Mouse (Mus musculus): Measurements from ENCODE around the gene Piwil1. TPM values are rescaled to one million over a fixed set of nuclear protein-coding genes. Genes with fewer than 3 reads are reported as not detected.

Piwil1 gene
- not detected in 2 replicates for polyA plus RNA-seq (2015; fragmentation: Nextera tagmentation; extraction: Ambion mirVana)

DNA sequence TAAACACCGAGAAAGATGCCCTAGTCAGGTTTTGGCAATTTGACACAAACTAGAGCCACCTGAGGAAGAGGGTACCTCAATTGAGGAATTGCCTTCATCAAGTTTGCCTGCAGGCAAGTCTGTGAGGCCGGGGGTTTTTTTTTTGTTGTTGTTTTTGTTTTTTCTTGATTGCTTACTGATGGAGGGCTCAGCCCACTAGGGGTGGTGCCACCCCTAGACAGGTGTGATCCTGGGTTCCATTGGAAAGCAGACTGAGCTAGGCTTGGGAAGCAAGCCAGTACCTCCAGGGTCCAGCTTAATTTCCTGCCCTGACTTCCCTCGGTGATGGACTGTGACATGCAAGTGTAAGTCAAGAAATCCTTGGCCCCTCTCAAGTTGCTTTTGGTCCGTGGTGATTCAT, at the start of gene Piwil1:
TSS of gene Piwil1 (plus strand) at position 301 of the 400 bp plus-strand sequence.
- H3K4me1 ChIP-seq (ENCODE audit: control insufficient read depth, insufficient read depth, low read length) = no peaks in the 10 kb centered on the region
- no peak for ATAC-seq
- no peaks in the 10 kb centered on the region for H3K36me3 ChIP-seq (ENCODE audit: control insufficient read depth, insufficient read depth, low read length)
- no peak within 1 kb of the TSS for H3K27ac ChIP-seq (ENCODE audit: low read length)
- 83% methylated on average over 4 of the region's 4 CpGs for WGBS
- H3K4me3 ChIP-seq (ENCODE audit: low read length) = no peak within 1 kb of the TSS
- H3K4me2 ChIP-seq (ENCODE audit: low read depth, low read length) = no peak within 1 kb of the TSS
- H3K9me3 ChIP-seq (ENCODE audit: control insufficient read depth, low read length) = no peaks in the 10 kb centered on the region
- no peaks in the 10 kb centered on the region for H3K27me3 ChIP-seq (replicated peaks; ENCODE audit: control insufficient read depth, insufficient read depth, low read length)
- H3K9ac ChIP-seq (ENCODE audit: low read depth, low read length) = no peak within 1 kb of the TSS

DNA sequence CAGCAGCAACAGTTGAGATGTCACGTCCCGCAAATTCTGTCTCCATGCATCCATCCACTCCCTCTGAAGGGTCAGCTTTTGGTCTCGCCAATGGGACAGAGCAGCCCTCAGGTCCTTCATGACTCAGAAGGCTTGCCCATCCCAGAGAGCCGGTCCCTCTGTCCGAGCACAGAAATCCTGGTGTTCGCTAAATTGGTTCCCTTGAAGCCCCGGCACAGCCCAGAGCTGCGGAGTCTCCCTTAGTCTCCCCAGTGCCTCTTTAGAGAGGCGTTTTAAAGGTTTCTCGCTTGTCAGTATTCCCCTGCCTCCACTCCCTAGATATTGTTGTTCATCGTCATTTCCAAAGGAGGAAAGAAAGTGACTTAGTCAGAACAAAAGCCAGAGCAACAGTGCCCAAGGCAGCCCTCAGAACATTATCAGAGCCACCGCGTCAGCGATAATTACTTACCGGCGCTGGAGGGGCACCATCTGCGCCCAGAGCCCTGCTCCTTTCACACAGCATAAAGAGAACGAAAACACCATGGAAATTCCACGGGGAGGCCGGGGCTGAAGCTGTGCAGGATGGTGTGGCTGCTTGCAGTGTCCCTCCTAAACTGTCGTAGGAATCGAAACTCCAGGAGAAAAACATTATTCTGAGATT, 45.7 kb upstream of the Piwil1 start:
- Histone ChIP-seq H3K36me3 (ENCODE audit: control insufficient read depth, insufficient read depth, low read length) (no peaks in the 10 kb centered on the region), H3K27ac (ENCODE audit: low read length) (no peak overlapping the region), H3K4me1 (ENCODE audit: control insufficient read depth, insufficient read depth, low read length) (no peaks in the 10 kb centered on the region), H3K27me3 (replicated peaks; ENCODE audit: control insufficient read depth, insufficient read depth, low read length) (no peaks in the 10 kb centered on the region), H3K9ac (ENCODE audit: low read depth, low read length) (no peak overlapping the region), H3K9me3 (ENCODE audit: control insufficient read depth, low read length) (no peaks in the 10 kb centered on the region), H3K4me2 (ENCODE audit: low read depth, low read length) (no peak overlapping the region), H3K4me3 (ENCODE audit: low read length) (no peak overlapping the region)
- no peak for ATAC-seq
- WGBS = 58% methylated on average over 22 of the region's 22 CpGs

DNA sequence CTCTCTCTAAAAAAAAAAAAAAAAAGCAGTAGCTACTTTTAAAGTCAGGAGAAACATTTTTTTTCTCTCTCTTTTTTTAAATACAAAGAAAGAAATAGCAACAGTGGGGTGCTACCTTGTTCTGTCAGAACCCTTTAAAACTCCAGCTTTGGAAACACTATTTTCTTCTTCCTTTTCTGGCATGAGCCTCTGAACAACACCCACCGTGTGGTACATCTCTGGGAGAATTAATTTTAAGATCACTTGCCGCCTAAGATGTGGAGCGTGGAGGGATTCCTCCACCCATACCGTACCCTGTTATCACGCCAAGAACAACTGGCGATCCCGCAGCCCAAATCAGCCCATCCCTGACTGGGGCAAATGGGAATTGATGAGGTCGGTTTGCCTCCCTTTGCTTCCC, 42.2 kb upstream of the Piwil1 start:
- no peak overlapping the region for H3K9ac ChIP-seq (ENCODE audit: low read depth, low read length)
- H3K4me3 ChIP-seq (ENCODE audit: low read length) = no peak overlapping the region
- ATAC-seq = no peak
- WGBS = 67% methylated on average over 8 of the region's 8 CpGs
- H3K27ac ChIP-seq (ENCODE audit: low read length) = no peak overlapping the region
- H3K36me3 ChIP-seq (ENCODE audit: control insufficient read depth, insufficient read depth, low read length) = no peaks in the 10 kb centered on the region
- H3K4me2 ChIP-seq (ENCODE audit: low read depth, low read length) = no peak overlapping the region
- H3K9me3 ChIP-seq (ENCODE audit: control insufficient read depth, low read length) = no peaks in the 10 kb centered on the region
- no peaks in the 10 kb centered on the region for H3K4me1 ChIP-seq (ENCODE audit: control insufficient read depth, insufficient read depth, low read length)
- no peaks in the 10 kb centered on the region for H3K27me3 ChIP-seq (replicated peaks; ENCODE audit: control insufficient read depth, insufficient read depth, low read length)

DNA sequence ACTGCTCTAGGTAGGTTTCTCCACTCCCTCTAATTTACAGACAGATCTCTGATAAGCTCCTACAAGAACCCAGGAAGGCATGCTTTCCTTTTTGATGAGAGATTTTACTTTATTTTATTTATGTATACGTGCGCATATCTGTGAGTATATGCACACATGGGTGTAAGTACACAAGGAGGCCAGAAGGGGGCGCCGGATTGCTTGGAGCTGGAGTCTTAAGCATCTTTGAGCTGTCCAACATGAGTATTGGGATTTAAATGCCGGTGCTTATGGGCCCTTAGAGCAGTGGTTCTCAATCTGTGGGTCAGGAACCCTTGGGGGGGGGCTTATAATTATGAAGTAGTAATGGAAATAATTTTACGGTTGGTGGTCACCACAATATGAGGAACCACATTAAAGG, 39.4 kb upstream of the Piwil1 start:
- H3K4me1 ChIP-seq (ENCODE audit: control insufficient read depth, insufficient read depth, low read length) = no peaks in the 10 kb centered on the region
- no peaks in the 10 kb centered on the region for H3K9me3 ChIP-seq (ENCODE audit: control insufficient read depth, low read length)
- H3K27ac ChIP-seq (ENCODE audit: low read length) = no peak overlapping the region
- H3K9ac ChIP-seq (ENCODE audit: low read depth, low read length) = no peak overlapping the region
- H3K4me3 ChIP-seq (ENCODE audit: low read length) = no peak overlapping the region
- no peaks in the 10 kb centered on the region for H3K36me3 ChIP-seq (ENCODE audit: control insufficient read depth, insufficient read depth, low read length)
- no peak for ATAC-seq
- H3K4me2 ChIP-seq (ENCODE audit: low read depth, low read length) = no peak overlapping the region
- H3K27me3 ChIP-seq (replicated peaks; ENCODE audit: control insufficient read depth, insufficient read depth, low read length) = no peaks in the 10 kb centered on the region
- 96% methylated on average over 6 of the region's 6 CpGs for WGBS

DNA sequence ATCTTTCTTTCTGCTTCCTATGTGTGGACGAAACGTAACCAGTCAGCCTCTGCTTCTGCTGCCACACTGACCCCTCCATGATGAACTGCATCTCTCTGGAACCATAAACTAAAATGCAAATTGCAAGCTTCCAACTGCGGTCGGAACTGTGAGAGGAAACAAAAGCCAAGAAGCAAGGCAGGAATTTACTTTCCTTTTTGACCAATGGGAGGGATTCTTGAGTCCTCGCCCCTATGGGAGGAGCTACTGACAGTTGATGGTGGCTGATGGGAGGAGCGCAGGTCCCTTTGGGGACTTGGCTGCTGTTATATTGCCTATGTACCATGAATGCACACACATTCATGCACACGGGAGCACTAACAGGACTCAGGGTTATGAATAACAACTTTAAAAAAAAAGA, 38.3 kb upstream of the Piwil1 start:
- H3K4me2 ChIP-seq (ENCODE audit: low read depth, low read length) = no peak overlapping the region
- no peaks in the 10 kb centered on the region for H3K4me1 ChIP-seq (ENCODE audit: control insufficient read depth, insufficient read depth, low read length)
- H3K27ac ChIP-seq (ENCODE audit: low read length) = no peak overlapping the region
- 67% methylated on average over 7 of the region's 7 CpGs for WGBS
- no peaks in the 10 kb centered on the region for H3K27me3 ChIP-seq (replicated peaks; ENCODE audit: control insufficient read depth, insufficient read depth, low read length)
- ATAC-seq = no peak
- H3K9ac ChIP-seq (ENCODE audit: low read depth, low read length) = no peak overlapping the region
- no peaks in the 10 kb centered on the region for H3K9me3 ChIP-seq (ENCODE audit: control insufficient read depth, low read length)
- H3K4me3 ChIP-seq (ENCODE audit: low read length) = no peak overlapping the region
- no peaks in the 10 kb centered on the region for H3K36me3 ChIP-seq (ENCODE audit: control insufficient read depth, insufficient read depth, low read length)

DNA sequence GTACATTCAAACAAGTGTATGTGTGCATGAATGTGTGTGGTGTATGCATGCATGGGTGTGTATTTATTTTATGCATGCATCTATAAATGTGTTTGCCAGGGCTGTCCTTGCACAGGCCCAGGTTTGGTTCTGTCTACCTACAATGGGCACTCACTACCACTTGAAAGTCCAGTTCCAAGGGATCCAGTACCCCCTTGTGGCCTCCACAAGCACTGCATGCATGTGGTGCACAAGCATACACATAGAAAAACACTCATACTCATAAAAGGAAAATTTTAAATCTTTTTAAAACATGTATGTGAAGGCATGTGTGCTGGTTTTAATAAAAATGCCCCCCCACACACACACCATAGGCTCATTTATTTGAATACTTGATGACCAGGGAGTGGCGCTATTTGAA, 37.3 kb upstream of the Piwil1 start:
- Histone ChIP-seq H3K4me2 (ENCODE audit: low read depth, low read length) (no peak overlapping the region), H3K36me3 (ENCODE audit: control insufficient read depth, insufficient read depth, low read length) (no peaks in the 10 kb centered on the region), H3K9ac (ENCODE audit: low read depth, low read length) (no peak overlapping the region), H3K27me3 (replicated peaks; ENCODE audit: control insufficient read depth, insufficient read depth, low read length) (no peaks in the 10 kb centered on the region), H3K4me3 (ENCODE audit: low read length) (no peak overlapping the region), H3K4me1 (ENCODE audit: control insufficient read depth, insufficient read depth, low read length) (no peaks in the 10 kb centered on the region), H3K27ac (ENCODE audit: low read length) (no peak overlapping the region), H3K9me3 (ENCODE audit: control insufficient read depth, low read length) (no peaks in the 10 kb centered on the region)
- ATAC-seq = no peak
- WGBS = 85% methylated on average over 1 of the region's 1 CpGs

DNA sequence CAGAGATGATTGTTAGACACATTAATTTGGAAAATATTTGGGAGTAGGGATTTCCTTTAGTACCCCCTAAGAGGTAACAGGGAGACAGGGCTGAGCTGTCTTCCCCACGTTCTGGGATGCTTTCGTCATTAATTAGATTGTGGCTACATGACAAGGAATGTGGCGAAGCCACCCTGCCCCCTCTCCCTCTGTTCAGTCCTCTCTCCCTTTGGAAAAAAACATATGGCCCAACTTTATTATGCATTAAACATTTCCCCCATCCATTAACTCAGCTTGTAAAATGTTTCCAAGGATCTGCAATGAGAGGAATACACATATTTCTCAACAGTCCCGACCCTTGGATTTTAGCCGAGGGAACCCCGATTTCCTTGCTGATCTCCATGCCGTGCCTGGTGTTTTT, 35.0 kb upstream of the Piwil1 start:
- H3K27me3 ChIP-seq (replicated peaks; ENCODE audit: control insufficient read depth, insufficient read depth, low read length) = no peaks in the 10 kb centered on the region
- H3K9ac ChIP-seq (ENCODE audit: low read depth, low read length) = no peak overlapping the region
- 49% methylated on average over 7 of the region's 7 CpGs for WGBS
- no peaks in the 10 kb centered on the region for H3K36me3 ChIP-seq (ENCODE audit: control insufficient read depth, insufficient read depth, low read length)
- H3K27ac ChIP-seq (ENCODE audit: low read length) = no peak overlapping the region
- H3K9me3 ChIP-seq (ENCODE audit: control insufficient read depth, low read length) = no peaks in the 10 kb centered on the region
- H3K4me1 ChIP-seq (ENCODE audit: control insufficient read depth, insufficient read depth, low read length) = no peaks in the 10 kb centered on the region
- H3K4me3 ChIP-seq (ENCODE audit: low read length) = no peak overlapping the region
- ATAC-seq = no peak
- 0 out of 2 replicates have a peak overlapping the region, but pooled peaks have one; percentile 1 for H3K4me2 ChIP-seq (ENCODE audit: low read depth, low read length)

DNA sequence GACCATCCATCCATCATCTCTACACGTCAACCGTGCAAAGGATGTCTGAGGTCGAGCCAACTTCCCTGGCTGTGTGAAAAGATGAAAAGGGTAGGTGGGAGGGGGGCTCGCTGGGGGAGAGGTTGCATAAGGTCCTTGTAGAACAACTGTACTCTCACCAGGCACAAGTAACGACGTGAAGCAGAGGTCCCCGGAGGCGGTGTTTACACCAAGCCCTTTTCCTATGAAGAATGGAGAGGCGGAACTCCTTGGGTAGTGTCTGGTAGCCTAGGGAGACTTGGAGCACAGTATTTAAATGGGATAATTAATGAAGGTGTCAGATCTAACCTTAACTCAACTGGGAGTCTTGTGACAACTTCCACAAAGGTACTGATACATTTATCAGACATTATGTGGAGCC, 28.2 kb upstream of the Piwil1 start:
- ATAC-seq = no peak
- WGBS = 70% methylated on average over 9 of the region's 9 CpGs
- no peaks in the 10 kb centered on the region for H3K36me3 ChIP-seq (ENCODE audit: control insufficient read depth, insufficient read depth, low read length)
- no peak overlapping the region for H3K9ac ChIP-seq (ENCODE audit: low read depth, low read length)
- no peaks in the 10 kb centered on the region for H3K4me1 ChIP-seq (ENCODE audit: control insufficient read depth, insufficient read depth, low read length)
- H3K4me2 ChIP-seq (ENCODE audit: low read depth, low read length) = no peak overlapping the region
- H3K27ac ChIP-seq (ENCODE audit: low read length) = no peak overlapping the region
- no peak overlapping the region for H3K4me3 ChIP-seq (ENCODE audit: low read length)
- no peaks in the 10 kb centered on the region; the same call in 1 of the 2 replicates for H3K9me3 ChIP-seq (ENCODE audit: control insufficient read depth, low read length)
- no peaks in the 10 kb centered on the region for H3K27me3 ChIP-seq (replicated peaks; ENCODE audit: control insufficient read depth, insufficient read depth, low read length)

DNA sequence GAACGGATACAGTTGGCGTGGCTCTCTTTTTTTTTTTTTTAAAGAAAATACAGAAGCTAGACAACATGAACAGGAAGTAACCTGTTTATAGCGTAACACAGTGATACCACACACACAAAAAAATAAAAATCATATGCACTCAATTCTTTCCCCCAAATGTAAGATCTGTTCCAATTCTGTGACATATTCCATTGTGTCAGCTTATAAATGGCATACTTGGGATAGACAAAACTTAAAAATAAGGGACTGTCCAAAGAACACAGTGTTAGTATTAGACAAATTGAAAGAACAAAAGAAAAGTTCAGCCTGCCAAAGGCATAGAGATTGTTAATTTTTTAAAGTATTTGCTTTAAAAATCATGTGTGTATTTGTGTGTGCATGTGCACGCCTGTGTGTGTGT, 25.0 kb upstream of the Piwil1 start:
- 83% methylated on average over 4 of the region's 4 CpGs for WGBS
- Histone ChIP-seq H3K4me3 (ENCODE audit: low read length) (no peak overlapping the region), H3K27ac (ENCODE audit: low read length) (no peak overlapping the region), H3K27me3 (replicated peaks; ENCODE audit: control insufficient read depth, insufficient read depth, low read length) (no peaks in the 10 kb centered on the region), H3K9ac (ENCODE audit: low read depth, low read length) (no peak overlapping the region), H3K4me2 (ENCODE audit: low read depth, low read length) (no peak overlapping the region), H3K4me1 (ENCODE audit: control insufficient read depth, insufficient read depth, low read length) (no peaks in the 10 kb centered on the region), H3K9me3 (ENCODE audit: control insufficient read depth, low read length) (no peaks in the 10 kb centered on the region; the same call in 1 of the 2 replicates), H3K36me3 (ENCODE audit: control insufficient read depth, insufficient read depth, low read length) (no peaks in the 10 kb centered on the region)
- no peak for ATAC-seq

DNA sequence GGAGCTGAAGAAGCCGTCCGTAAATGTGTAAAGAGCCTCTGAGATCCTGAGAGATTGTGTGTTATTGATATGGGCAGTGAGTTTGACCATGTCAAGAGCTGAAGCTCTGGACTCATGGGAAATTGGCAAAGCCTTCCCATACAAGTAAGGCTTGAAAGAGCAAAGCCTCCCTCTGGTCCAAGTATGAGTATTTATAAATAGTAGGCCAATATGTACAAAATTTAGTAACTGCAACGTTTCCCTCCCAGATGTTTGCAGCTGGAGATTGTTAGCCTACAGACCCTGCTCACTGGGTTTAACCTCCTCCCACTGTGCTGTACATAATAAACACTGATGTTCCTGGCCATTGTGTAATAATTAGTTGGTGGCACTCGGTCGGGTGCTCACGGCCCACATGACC, 24.5 kb upstream of the Piwil1 start:
- Histone ChIP-seq H3K9me3 (ENCODE audit: control insufficient read depth, low read length) (no peaks in the 10 kb centered on the region; the same call in 1 of the 2 replicates), H3K4me1 (ENCODE audit: control insufficient read depth, insufficient read depth, low read length) (no peaks in the 10 kb centered on the region), H3K4me3 (ENCODE audit: low read length) (no peak overlapping the region), H3K9ac (ENCODE audit: low read depth, low read length) (no peak overlapping the region), H3K27ac (ENCODE audit: low read length) (no peak overlapping the region), H3K4me2 (ENCODE audit: low read depth, low read length) (no peak overlapping the region), H3K36me3 (ENCODE audit: control insufficient read depth, insufficient read depth, low read length) (no peaks in the 10 kb centered on the region), H3K27me3 (replicated peaks; ENCODE audit: control insufficient read depth, insufficient read depth, low read length) (no peaks in the 10 kb centered on the region)
- WGBS = 66% methylated on average over 6 of the region's 6 CpGs
- ATAC-seq = peak; percentile 46; the same call in 1 of the 2 replicates

Data from intestine, embryonic 16.5 days (tissue).